Mouse (Mus musculus): Measurements from ENCODE around the gene Gcsam.
A peak's percentile ranks its signal among the peaks of the same experiment; 100 is the strongest.

Gcsam gene

GRCm38 (mm10) chr16:45610267-45610666, at the start of gene Gcsam:
TSS of gene Gcsam (plus strand) at chr16:45610380.
- DNase-seq (ENCODE audit: low spot score): no peak

GRCm38 (mm10) chr16:45561747-45562146, 48.4 kb upstream of the Gcsam start:
- no peak for DNase-seq (ENCODE audit: low spot score)

- DNase-seq (ENCODE audit: low spot score): no peak
These were observed 37.9 kb upstream of the Gcsam start for GRCm38 (mm10) chr16:45572307-45572706.

GRCm38 (mm10) chr16:45579883-45580282, 30.3 kb upstream of the Gcsam start:
- no peak for DNase-seq (ENCODE audit: low spot score)

GRCm38 (mm10) chr16:45582512-45582911, 27.7 kb upstream of the Gcsam start:
- DNase-seq (ENCODE audit: low spot score): no peak

GRCm38 (mm10) chr16:45593656-45594055, 16.5 kb upstream of the Gcsam start:
- DNase-seq (ENCODE audit: low spot score): no peak

GRCm38 (mm10) chr16:45595494-45595893, 14.7 kb upstream of the Gcsam start:
- DNase-seq (ENCODE audit: low spot score): no peak

- peak; percentile 67 for DNase-seq (ENCODE audit: low spot score)
These were observed 1.7 kb upstream of the Gcsam start for GRCm38 (mm10) chr16:45608481-45608954.

GRCm38 (mm10) chr16:45609300-45609699, 880 bp upstream of the Gcsam start:
- peak; percentile 7 for DNase-seq (ENCODE audit: low spot score)

- DNase-seq (ENCODE audit: low spot score): no peak
These were observed 3.1 kb downstream of the Gcsam start for GRCm38 (mm10) chr16:45613247-45613646.

- no peak for DNase-seq (ENCODE audit: low spot score)
These were observed 5.8 kb downstream of the Gcsam start for GRCm38 (mm10) chr16:45615944-45616343.

- no peak for DNase-seq (ENCODE audit: low spot score)
These were observed 9.7 kb downstream of the Gcsam start for GRCm38 (mm10) chr16:45619751-45620375.

- no peak for DNase-seq (ENCODE audit: low spot score)
These were observed 13.1 kb downstream of the Gcsam start for GRCm38 (mm10) chr16:45623230-45623629.

GRCm38 (mm10) chr16:45624791-45625190, 14.6 kb downstream of the Gcsam start:
- no peak for DNase-seq (ENCODE audit: low spot score)

GRCm38 (mm10) chr16:45625342-45625741, 15.2 kb downstream of the Gcsam start:
- no peak for DNase-seq (ENCODE audit: low spot score)

GRCm38 (mm10) chr16:45629497-45630105, 19.4 kb downstream of the Gcsam start:
- DNase-seq (ENCODE audit: low spot score): no peak

GRCm38 (mm10) chr16:45630347-45630960, 20.3 kb downstream of the Gcsam start:
- peak; percentile 21 for DNase-seq (ENCODE audit: low spot score)

- no peak for DNase-seq (ENCODE audit: low spot score)
These were observed 22.2 kb downstream of the Gcsam start for GRCm38 (mm10) chr16:45632420-45632819.

GRCm38 (mm10) chr16:45635826-45636225, 25.6 kb downstream of the Gcsam start:
- DNase-seq (ENCODE audit: low spot score): no peak

GRCm38 (mm10) chr16:45640070-45640762, 30.0 kb downstream of the Gcsam start:
- DNase-seq (ENCODE audit: low spot score): no peak

- DNase-seq (ENCODE audit: low spot score): no peak
These were observed 31.1 kb downstream of the Gcsam start for GRCm38 (mm10) chr16:45641301-45641700.

GRCm38 (mm10) chr16:45643944-45644343, 33.8 kb downstream of the Gcsam start:
- DNase-seq (ENCODE audit: low spot score): no peak

- peak; percentile 10 for DNase-seq (ENCODE audit: low spot score)
These were observed 34.2 kb downstream of the Gcsam start for GRCm38 (mm10) chr16:45644380-45644779.

Data from yolk sac, embryonic 10.5 days (tissue).